Mouse (Mus musculus) forebrain, embryonic 15.5 days (tissue): ENCODE data around the gene Mfsd4b3. TPM values are rescaled to one million over a fixed set of nuclear protein-coding genes. Genes with fewer than 3 reads are reported as not detected.
A peak's percentile ranks its signal among the peaks of the same experiment; 100 is the strongest.
"Not testable (repeated sequence)": the region's sequence is repeated elsewhere in the genome, so short reads cannot be mapped to it uniquely, and the experiment has no call there.

ENCODE experiments used
- ATAC-seq: fragments of 200-750 bp; cut with Nextera tagmentation; replicated peaks from 2 replicates; pipeline ENCODE4 v1.8.0; 2017; ENCODE audit warnings: mild to moderate bottlenecking, moderate TSS enrichment, moderate library complexity
- H3K27ac ChIP-seq: fragments of 300-500 bp; sonication (generic); replicated peaks from 2 replicates; pipeline ENCODE4 v1.5.1; 2015; ENCODE audit warnings: mild to moderate bottlenecking, inconsistent platforms
- H3K27me3 ChIP-seq: fragments of 300-500 bp; sonication (generic); 2 replicates; pipeline ENCODE4 v1.6.1; 2015; ENCODE audit warnings: inconsistent platforms
- H3K36me3 ChIP-seq: fragments of 300-500 bp; sonication (generic); 2 replicates; pipeline ENCODE4 v1.6.1; 2015; ENCODE audit warnings: mild to moderate bottlenecking, inconsistent platforms
- H3K4me1 ChIP-seq: fragments of 300-500 bp; sonication (generic); 2 replicates; pipeline ENCODE4 v1.6.1; 2015; ENCODE audit warnings: inconsistent platforms
- H3K4me2 ChIP-seq: fragments of 300-500 bp; sonication (generic); replicated peaks from 2 replicates; pipeline ENCODE4 v1.6.1; 2015; ENCODE audit warnings: mild to moderate bottlenecking, inconsistent platforms
- H3K4me3 ChIP-seq: fragments of 300-500 bp; sonication (generic); 2 replicates; pipeline ENCODE4 v1.5.1; 2015; ENCODE audit warnings: mild to moderate bottlenecking, inconsistent platforms
- H3K9ac ChIP-seq: fragments of 300-500 bp; sonication (generic); replicated peaks from 2 replicates; pipeline ENCODE4 v1.6.1; 2015; ENCODE audit warnings: mild to moderate bottlenecking, inconsistent platforms
- H3K9me3 ChIP-seq: fragments of 300-500 bp; sonication (generic); 2 replicates; pipeline ENCODE4 v1.6.1; 2016; ENCODE audit warnings: inconsistent platforms
- WGBS: fragments of 180-500 bp; shearing (Covaris S2); methylation state at CpG from one replicate; pipeline ENCODE4 v1.1.7; 2015; ENCODE audit warnings: mixed read lengths; 5-methylcytosine and 5-hydroxymethylcytosine counted together
- polyA plus RNA-seq: library from polyadenylated mRNA; unstranded; fragments of >200 nt; fragmentation: Nextera tagmentation; extraction: Ambion mirVana; gene quantifications from 2 replicates; pipeline ENCODE4 v1.2.1, GENCODE M21; 2015

Mfsd4b3 gene
- 0.13 TPM in 1 of 2 replicates, not detected in the other for polyA plus RNA-seq

GRCm38 (mm10) chr10:39959761-39960440 is at the start of gene Mfsd4b3:
Mfsd4b3 (minus strand) TSS chr10:39960153.
- H3K4me2 ChIP-seq: peak within 1 kb of the TSS; percentile 88
- H3K4me3 ChIP-seq: peak within 1 kb of the TSS; percentile 48
- H3K9ac ChIP-seq: peak within 1 kb of the TSS; percentile 43
- H3K9me3 ChIP-seq: no peaks in the 10 kb centered on the region
- WGBS: under 1% methylated on average over 38 of the region's 38 CpGs
- H3K36me3 ChIP-seq: no peaks in the 10 kb centered on the region
- no peaks in the 10 kb centered on the region for H3K27me3 ChIP-seq
- peaks cover 8% of the 10 kb centered on the region; the same call in 1 of the 2 replicates for H3K4me1 ChIP-seq
- peak; percentile 99 for ATAC-seq
- no peak within 1 kb of the TSS for H3K27ac ChIP-seq

- H3K9me3 ChIP-seq: no peaks in the 10 kb centered on the region
- no peak overlapping the region for H3K4me3 ChIP-seq
- no peak overlapping the region for H3K27ac ChIP-seq
Observed at GRCm38 (mm10) chr10:40009591-40009990, 49.6 kb upstream of the Mfsd4b3 start.

GRCm38 (mm10) chr10:40008847-40009246 is 48.9 kb upstream of the Mfsd4b3 start:
- WGBS: 74% methylated on average over 4 of the region's 4 CpGs
- H3K4me1 ChIP-seq, H3K4me2 ChIP-seq, H3K9me3 ChIP-seq, H3K27me3 ChIP-seq, H3K27ac ChIP-seq, H3K4me3 ChIP-seq, H3K36me3 ChIP-seq, H3K9ac ChIP-seq, ATAC-seq: not testable (repeated sequence)

More at GRCm38 (mm10) chr10:40009591-40009990, 49.6 kb upstream of the Mfsd4b3 start:
- Histone ChIP-seq H3K36me3 (no peaks in the 10 kb centered on the region), H3K9ac (no peak overlapping the region), H3K4me2 (no peak overlapping the region), H3K27me3 (no peaks in the 10 kb centered on the region), H3K4me1 (peaks cover 4% of the 10 kb centered on the region; the same call in 1 of the 2 replicates)
- no peak for ATAC-seq
- WGBS: 87% methylated on average over 11 of the region's 11 CpGs

GRCm38 (mm10) chr10:40007953-40008352 is 48.0 kb upstream of the Mfsd4b3 start:
- 88% methylated on average over 4 of the region's 4 CpGs for WGBS
- no peak overlapping the region for H3K27ac ChIP-seq
- no peak overlapping the region for H3K4me3 ChIP-seq
- no peak overlapping the region for H3K4me2 ChIP-seq
- ATAC-seq: no peak
- no peaks in the 10 kb centered on the region for H3K36me3 ChIP-seq
- H3K4me1 ChIP-seq: peaks cover 4% of the 10 kb centered on the region; the same call in 1 of the 2 replicates
- no peaks in the 10 kb centered on the region for H3K9me3 ChIP-seq
- H3K9ac ChIP-seq: no peak overlapping the region
- H3K27me3 ChIP-seq: no peaks in the 10 kb centered on the region

GRCm38 (mm10) chr10:40006963-40007362 is 47.0 kb upstream of the Mfsd4b3 start:
- 37% methylated on average over 10 of the region's 10 CpGs for WGBS
- Histone ChIP-seq H3K4me3 (no peak overlapping the region), H3K4me1 (peaks cover 4% of the 10 kb centered on the region; the same call in 1 of the 2 replicates), H3K36me3 (no peaks in the 10 kb centered on the region), H3K27me3 (no peaks in the 10 kb centered on the region), H3K9me3 (no peaks in the 10 kb centered on the region), H3K4me2 (no peak overlapping the region), H3K9ac (no peak overlapping the region), H3K27ac (no peak overlapping the region)
- no peak; the same call in 1 of the 2 replicates for ATAC-seq

GRCm38 (mm10) chr10:40000746-40001145 is 40.8 kb upstream of the Mfsd4b3 start:
- 91% methylated on average over 2 of the region's 2 CpGs for WGBS

GRCm38 (mm10) chr10:39991155-39991554 is 31.2 kb upstream of the Mfsd4b3 start:
- Histone ChIP-seq H3K27me3 (no peaks in the 10 kb centered on the region), H3K4me3 (no peak overlapping the region), H3K4me1 (no peaks in the 10 kb centered on the region), H3K9me3 (no peaks in the 10 kb centered on the region), H3K9ac (no peak overlapping the region), H3K4me2 (no peak overlapping the region), H3K36me3 (no peaks in the 10 kb centered on the region), H3K27ac (no peak overlapping the region)
- WGBS: 91% methylated on average over 4 of the region's 4 CpGs
- no peak for ATAC-seq

More at GRCm38 (mm10) chr10:40000746-40001145, 40.8 kb upstream of the Mfsd4b3 start:
- H3K27me3 ChIP-seq: no peaks in the 10 kb centered on the region
- H3K4me2 ChIP-seq: no peak overlapping the region
- no peaks in the 10 kb centered on the region for H3K36me3 ChIP-seq
- no peak for ATAC-seq
- no peak overlapping the region for H3K27ac ChIP-seq
- no peak overlapping the region for H3K4me3 ChIP-seq
- H3K4me1 ChIP-seq: no peaks in the 10 kb centered on the region
- no peaks in the 10 kb centered on the region for H3K9me3 ChIP-seq
- H3K9ac ChIP-seq: no peak overlapping the region

- ATAC-seq: no peak
- Histone ChIP-seq H3K4me1 (no peaks in the 10 kb centered on the region), H3K9me3 (no peaks in the 10 kb centered on the region), H3K27me3 (no peaks in the 10 kb centered on the region), H3K9ac (no peak within 1 kb of the TSS), H3K27ac (no peak within 1 kb of the TSS), H3K4me2 (no peak within 1 kb of the TSS), H3K4me3 (no peak within 1 kb of the TSS), H3K36me3 (no peaks in the 10 kb centered on the region)
- WGBS: 93% methylated on average over 12 of the region's 12 CpGs
Observed at GRCm38 (mm10) chr10:39986466-39986865, 26.5 kb upstream of the Mfsd4b3 start, which contains the start of gene Mfsd4b5. Mfsd4b5 (minus strand) TSS chr10:39986646.

GRCm38 (mm10) chr10:39982604-39983003 is 22.7 kb upstream of the Mfsd4b3 start:
- no peaks in the 10 kb centered on the region for H3K27me3 ChIP-seq
- peaks cover 5% of the 10 kb centered on the region; the same call in 1 of the 2 replicates for H3K9me3 ChIP-seq
- H3K27ac ChIP-seq: no peak overlapping the region
- H3K4me3 ChIP-seq: no peak overlapping the region
- H3K9ac ChIP-seq: no peak overlapping the region
- no peak overlapping the region for H3K4me2 ChIP-seq
- no peaks in the 10 kb centered on the region for H3K36me3 ChIP-seq
- H3K4me1 ChIP-seq: no peaks in the 10 kb centered on the region
- 74% methylated on average over 5 of the region's 5 CpGs for WGBS
- no peak for ATAC-seq

- Histone ChIP-seq H3K9ac (no peak overlapping the region), H3K4me1 (no peaks in the 10 kb centered on the region), H3K4me3 (no peak overlapping the region), H3K36me3 (no peaks in the 10 kb centered on the region), H3K9me3 (peaks cover 6% of the 10 kb centered on the region; the same call in 1 of the 2 replicates), H3K27me3 (no peaks in the 10 kb centered on the region), H3K4me2 (no peak overlapping the region), H3K27ac (no peak overlapping the region)
- 100% methylated on average over 1 of the region's 1 CpGs for WGBS
- no peak for ATAC-seq
Observed at GRCm38 (mm10) chr10:39978231-39978630, 18.3 kb upstream of the Mfsd4b3 start.

GRCm38 (mm10) chr10:39977346-39977745 is 17.4 kb upstream of the Mfsd4b3 start:
- no peak for ATAC-seq
- WGBS: 98% methylated on average over 4 of the region's 4 CpGs
- H3K9ac ChIP-seq: no peak overlapping the region

GRCm38 (mm10) chr10:39975771-39976170 is 15.8 kb upstream of the Mfsd4b3 start:
- H3K36me3 ChIP-seq: no peaks in the 10 kb centered on the region
- H3K4me3 ChIP-seq: no peak overlapping the region
- no peaks in the 10 kb centered on the region for H3K27me3 ChIP-seq
- no peaks in the 10 kb centered on the region for H3K4me1 ChIP-seq
- 39% methylated on average over 2 of the region's 2 CpGs for WGBS
- peaks cover 6% of the 10 kb centered on the region; the same call in 1 of the 2 replicates for H3K9me3 ChIP-seq
- no peak for ATAC-seq
- no peak overlapping the region for H3K4me2 ChIP-seq
- no peak overlapping the region for H3K27ac ChIP-seq
- H3K9ac ChIP-seq: no peak overlapping the region

More at GRCm38 (mm10) chr10:39977346-39977745, 17.4 kb upstream of the Mfsd4b3 start:
- Histone ChIP-seq H3K27ac (no peak overlapping the region), H3K27me3 (no peaks in the 10 kb centered on the region), H3K36me3 (no peaks in the 10 kb centered on the region), H3K4me1 (no peaks in the 10 kb centered on the region), H3K4me2 (no peak overlapping the region), H3K9me3 (peaks cover 6% of the 10 kb centered on the region; the same call in 1 of the 2 replicates), H3K4me3 (no peak overlapping the region)
